Mouse (Mus musculus): ENCODE results near the gene Gm42878.

Gm42878 gene

DNA sequence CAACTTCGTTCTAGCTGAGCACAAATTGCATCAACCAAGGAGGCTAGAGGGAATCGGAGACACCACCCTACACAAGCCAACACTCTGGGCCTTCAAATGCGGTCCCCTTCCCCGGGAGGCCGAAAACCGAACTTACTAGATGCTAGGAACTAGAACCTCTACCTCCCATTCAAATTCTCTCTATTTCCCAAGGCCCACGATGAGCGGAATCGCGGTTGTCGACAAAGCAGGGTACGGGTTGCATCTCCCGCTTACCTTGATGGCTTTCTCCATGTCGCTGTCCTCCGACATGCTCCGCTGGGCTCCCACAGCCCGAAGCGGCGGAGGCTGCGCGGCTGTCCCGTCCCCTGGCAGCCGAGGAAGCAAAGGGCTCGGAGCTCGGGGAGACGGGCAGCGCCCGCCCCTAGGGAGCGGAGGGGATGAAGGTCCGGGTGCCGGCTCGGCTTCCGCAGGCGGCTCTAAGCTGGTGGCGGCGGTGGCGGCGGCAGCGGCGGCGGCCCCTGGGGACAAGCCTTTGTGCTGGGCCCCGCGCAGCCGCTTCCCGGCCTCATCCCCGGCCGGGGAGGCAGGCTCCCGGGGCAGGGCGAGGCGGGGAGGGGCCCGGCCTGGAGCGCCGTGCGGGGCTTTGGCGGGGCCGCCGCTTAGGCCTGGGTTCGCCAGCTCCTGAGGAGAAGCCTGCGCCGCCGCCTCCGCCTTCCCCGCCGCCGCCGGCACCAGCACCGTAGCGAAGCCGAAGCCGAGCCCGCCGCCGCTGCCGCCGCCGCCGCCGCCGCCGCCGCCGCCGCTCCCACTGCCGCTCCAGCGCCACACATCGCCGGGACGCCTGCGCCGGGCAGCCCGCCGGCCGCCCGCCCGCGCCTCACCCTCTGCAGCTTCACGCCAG is at the start of gene Gm42878, which contains the start of gene Adam1a:
Gene Gm42878, minus strand, starts transcription at position 573 of the 883 bp plus-strand sequence.
Gene Adam1a, minus strand, starts transcription at position 573 of the 883 bp plus-strand sequence.
- DNase-seq (ENCODE audit: extremely low spot score), result no peak

- DNase-seq (ENCODE audit: extremely low spot score), result no peak
Observed at GRCm38 (mm10) chr5:121594714-121595313, 49.5 kb upstream of the Gm42878 start.

DNA sequence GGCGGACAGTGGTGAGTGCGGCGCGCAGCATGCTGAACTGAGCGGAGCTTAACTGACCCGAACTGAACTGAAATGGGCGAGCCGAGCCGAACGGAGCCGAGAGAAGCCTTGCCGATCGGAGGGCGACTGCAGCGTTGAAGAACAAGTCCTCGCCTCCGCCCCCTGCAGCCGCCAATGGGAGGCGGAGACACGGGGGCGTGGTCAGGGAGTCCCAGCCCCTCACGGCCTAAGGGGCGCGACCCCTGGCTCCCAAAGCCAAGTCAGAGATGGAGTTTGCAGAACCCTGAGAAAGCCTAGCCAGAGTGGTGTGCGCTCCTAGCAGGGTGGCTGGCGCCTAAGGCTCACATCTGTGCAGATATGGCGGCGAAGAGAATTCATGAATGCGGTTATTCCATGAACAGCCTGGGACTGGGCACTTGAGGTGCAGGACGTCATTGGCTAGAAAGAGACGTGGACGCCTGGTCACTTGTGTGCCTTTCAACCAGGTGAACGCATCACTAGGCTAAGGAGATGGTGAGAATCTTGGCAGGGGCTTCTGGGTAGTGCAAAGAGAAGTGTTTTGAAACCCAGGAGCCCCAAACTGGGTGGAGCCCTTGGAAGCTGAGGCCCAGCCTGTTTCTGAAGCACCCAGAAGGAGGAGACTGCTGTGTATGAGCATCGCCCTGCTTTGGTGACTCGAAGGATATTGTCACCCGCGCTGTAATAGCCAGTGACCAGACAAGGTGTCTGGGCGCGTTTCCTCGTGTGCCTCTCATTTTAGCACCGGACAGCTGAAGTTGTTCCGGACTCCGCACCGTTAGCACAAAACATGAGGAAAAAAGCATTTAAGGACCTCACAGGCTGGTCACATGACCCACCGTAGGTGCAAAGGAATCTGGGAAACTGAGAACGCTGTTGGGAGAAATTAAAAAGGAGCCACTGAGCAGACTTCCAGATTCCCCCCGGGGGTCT is 48.4 kb upstream of the Gm42878 start, which contains the start of gene Aldh2:
Gene Aldh2, minus strand, starts transcription at position 374 of the 951 bp plus-strand sequence.
- peak; percentile 91 for DNase-seq (ENCODE audit: extremely low spot score)

- DNase-seq (ENCODE audit: extremely low spot score), result no peak
Observed at GRCm38 (mm10) chr5:121592816-121593407, 47.6 kb upstream of the Gm42878 start.

DNA sequence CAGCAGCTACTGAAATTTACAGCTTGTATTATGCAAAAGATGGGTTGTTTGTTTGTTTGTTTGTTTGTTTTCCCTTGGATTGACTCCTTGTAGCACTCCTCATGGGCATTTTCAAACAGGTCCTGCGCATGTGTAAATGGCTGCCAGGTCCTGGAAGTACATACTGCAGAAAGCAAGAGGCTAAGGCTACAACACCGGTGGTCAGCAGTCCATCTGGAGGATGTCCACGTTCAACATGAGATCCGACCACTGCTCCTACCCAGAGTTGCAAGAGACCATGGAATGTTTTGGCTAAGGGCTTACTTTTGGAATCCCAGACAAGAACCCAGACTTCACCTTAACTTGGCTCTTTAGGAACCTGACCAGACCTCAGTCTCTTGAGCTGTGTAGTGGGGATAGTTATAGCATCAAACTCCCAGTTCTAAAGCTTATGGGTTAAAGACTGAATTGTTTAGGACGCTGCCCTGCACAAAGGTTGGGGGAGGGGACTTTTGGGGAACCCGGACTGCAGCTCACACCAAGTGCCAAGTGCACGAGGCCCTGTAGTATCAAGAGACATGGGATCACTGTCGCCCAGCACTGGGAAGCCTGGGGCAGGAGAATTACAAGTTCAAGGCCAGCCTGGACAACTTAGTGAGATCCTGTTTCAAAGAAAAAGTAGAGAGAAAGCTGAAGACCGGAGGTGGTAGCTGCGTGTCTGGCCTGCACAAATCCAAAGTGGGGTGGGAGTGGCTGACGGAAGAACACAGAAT is 47.0 kb upstream of the Gm42878 start:
- no peak for DNase-seq (ENCODE audit: extremely low spot score)

- no peak for DNase-seq (ENCODE audit: extremely low spot score)
Observed at GRCm38 (mm10) chr5:121591417-121592063, 46.3 kb upstream of the Gm42878 start.

DNA sequence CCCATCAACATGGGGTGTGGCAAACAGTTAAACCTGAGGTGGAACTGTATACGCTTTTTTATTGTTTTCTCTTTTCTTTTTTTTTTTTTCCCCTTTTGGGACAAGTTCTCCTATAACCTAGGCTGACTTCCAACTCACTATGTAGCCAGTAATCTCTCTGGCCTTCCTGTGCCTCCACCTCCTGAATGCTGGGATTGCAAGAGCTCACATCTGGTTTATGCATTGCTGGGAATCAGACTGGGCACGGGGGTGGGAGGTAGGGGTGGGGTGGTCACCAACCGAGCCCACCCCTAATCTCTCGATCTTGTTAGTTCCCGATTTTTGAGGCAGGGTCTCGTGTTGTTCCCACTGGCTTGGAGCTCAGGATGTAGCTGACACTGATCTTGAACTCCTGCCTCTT is 44.6 kb upstream of the Gm42878 start:
- DNase-seq (ENCODE audit: extremely low spot score), result no peak

DNA sequence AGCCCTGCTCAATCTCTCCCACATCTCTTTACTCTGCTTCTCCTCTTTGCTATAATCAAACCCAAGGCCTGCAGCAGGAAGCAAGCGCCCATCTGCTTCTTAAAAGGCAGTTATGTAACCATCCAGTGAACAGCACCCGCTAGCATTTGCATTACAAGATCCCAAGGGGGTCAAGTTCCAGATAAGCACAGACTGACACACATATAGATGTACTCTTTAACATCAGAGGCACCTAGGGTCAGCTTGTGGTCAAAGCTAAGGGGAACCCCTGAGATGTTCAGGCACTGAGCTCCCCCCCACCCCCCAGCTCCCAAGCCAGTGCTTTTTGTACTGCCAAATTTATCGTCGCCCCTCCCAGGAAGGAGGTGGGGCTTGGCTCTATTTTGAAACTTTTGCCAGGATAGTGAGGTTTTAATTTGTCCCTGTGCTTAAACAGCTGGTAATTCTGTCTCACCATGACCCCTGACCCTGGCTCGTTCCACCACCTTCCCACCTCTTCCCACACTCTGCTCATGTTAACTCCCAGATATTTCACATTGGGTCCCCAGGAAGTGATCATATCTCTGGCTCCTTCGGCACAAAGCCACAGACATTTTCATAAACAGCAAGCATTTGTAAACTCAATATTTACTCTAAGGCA is 41.2 kb upstream of the Gm42878 start:
- no peak for DNase-seq (ENCODE audit: extremely low spot score)

GRCm38 (mm10) chr5:121585699-121586098 is 40.4 kb upstream of the Gm42878 start:
- DNase-seq (ENCODE audit: extremely low spot score), result no peak

GRCm38 (mm10) chr5:121585005-121585404 is 39.7 kb upstream of the Gm42878 start:
- DNase-seq (ENCODE audit: extremely low spot score), result no peak

- DNase-seq (ENCODE audit: extremely low spot score), result no peak
Observed at GRCm38 (mm10) chr5:121583765-121584501, 38.7 kb upstream of the Gm42878 start.

- no peak for DNase-seq (ENCODE audit: extremely low spot score)
Observed at GRCm38 (mm10) chr5:121581945-121582344, 36.7 kb upstream of the Gm42878 start.

DNA sequence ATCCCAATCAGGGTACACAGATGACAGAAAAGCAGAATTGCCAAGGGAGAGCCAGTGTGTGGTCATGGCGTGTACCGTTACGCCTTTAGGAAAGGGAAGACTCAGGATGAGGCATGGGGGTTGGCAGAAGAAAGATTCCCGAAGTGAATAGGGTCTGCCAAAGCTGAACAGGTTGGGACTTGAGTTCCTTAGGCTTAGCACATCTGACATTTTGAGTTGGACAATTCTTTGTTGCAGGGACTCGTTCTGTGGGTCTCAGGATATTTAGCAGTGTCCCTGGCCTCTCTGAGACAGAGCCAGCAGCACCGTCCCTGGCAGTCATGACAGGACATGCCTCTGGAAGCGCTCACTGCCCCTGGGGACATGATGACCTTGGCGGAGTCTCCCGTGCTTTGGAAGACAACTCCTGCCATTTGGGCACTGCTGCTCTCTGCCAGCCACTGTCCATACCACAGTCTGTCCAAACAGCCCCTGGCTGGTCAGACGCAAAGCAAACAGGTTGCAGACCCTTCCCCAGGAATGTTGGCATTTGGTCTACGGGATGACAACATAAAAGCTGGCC is 31.7 kb upstream of the Gm42878 start:
- no peak for DNase-seq (ENCODE audit: extremely low spot score)

DNA sequence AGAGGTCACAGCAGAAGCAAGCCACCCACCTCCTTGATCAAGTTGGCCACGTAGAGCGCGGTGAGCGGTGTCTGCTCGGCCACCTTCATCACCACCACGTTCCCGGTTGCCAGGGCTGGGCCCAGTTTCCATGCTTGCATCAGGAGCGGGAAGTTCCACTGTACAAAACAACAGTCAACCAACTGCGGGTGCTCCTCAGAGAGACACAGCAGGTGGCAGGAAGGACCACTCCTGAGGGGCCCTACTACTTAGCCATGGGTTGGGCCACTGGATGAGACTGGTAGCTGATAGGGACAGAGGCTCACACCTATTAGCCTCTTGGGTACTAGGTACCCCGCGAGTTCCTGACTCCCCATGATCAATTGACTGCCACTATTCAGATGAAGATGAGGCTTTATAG is 30.6 kb upstream of the Gm42878 start:
- DNase-seq (ENCODE audit: extremely low spot score), result no peak

DNA sequence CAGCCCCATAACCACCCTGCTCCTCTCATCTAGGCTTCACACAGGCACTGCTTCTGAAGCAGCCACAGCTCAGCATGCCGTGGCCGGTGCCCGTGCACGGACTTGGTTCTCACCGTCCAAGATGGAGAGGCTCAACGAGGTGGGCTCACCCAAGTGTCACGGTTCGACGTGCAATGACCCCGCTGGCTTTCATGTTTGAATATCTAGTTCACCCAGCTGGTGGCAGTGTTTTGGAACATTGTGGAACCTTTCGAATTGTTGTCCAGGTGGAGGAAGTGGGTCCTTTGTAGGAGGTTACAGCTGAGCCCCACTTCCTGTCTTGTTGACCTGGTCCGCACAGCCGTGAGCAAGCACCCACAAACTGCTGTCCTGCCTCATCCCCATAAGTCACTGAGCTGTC is 28.9 kb upstream of the Gm42878 start:
- no peak for DNase-seq (ENCODE audit: extremely low spot score)

DNA sequence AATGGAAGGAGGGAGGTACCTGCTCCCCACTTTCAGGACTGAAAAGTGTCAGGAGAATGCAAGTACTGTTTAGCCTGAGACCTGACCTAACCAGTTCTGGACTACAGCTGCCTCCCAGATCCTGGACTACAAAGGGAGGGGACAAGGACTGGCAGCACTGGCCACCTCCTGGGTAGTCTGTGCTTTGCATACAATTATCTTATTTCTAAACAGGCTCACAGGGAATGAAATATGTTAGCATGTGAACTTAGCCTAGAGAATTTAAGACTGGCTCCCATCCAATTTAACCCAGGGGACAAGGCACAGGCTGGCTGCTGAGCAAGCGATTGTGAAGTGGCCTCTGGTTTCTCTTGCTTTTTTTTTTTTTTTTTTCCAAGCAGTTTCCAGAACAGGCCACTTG is 25.5 kb upstream of the Gm42878 start:
- DNase-seq (ENCODE audit: extremely low spot score), result no peak

GRCm38 (mm10) chr5:121569881-121570420 is 24.7 kb upstream of the Gm42878 start:
- no peak for DNase-seq (ENCODE audit: extremely low spot score)

GRCm38 (mm10) chr5:121566035-121566681 is 20.9 kb upstream of the Gm42878 start:
- DNase-seq (ENCODE audit: extremely low spot score), result no peak
